10 mouse cellular contexts compared by ENCODE assay signal in genomic region chrX:5765702-5766101, GRCm38 (mm10).
"Had no signal": no experiment of that assay in that cellular context is flagged by ENCODE, and none has a peak within 500 bp of the region (broad histone marks: within the 10 kb centered on the region; RNA-seq: fewer than 3 reads in every experiment).

No protein-coding gene starts in this region.

- H3K4me3 ChIP-seq: intestine, embryonic 15.5 days; limb, embryonic 13.5 days; midbrain, embryonic 12.5 days; neural tube, embryonic 13.5 days; stomach, embryonic 15.5 days had no signal

- H3K27ac ChIP-seq: intestine, embryonic 15.5 days; limb, embryonic 13.5 days; liver, embryonic 14.5 days; midbrain, embryonic 12.5 days; neural tube, embryonic 13.5 days; stomach, embryonic 15.5 days had no signal

- DNase-seq: kidney, adult 18-20 months; kidney, postnatal 14 days; lung, adult 18-20 months; thymus, postnatal 36 days had no signal
